Mouse (Mus musculus): ENCODE measurements around the gene Pam16. TPM values are rescaled to one million over a fixed set of nuclear protein-coding genes. Genes with fewer than 3 reads are reported as not detected.
"Not testable (repeated sequence)": the region's sequence is repeated elsewhere in the genome, so short reads cannot be mapped to it uniquely, and the experiment has no call there.

The Pam16 gene
- polyA plus RNA-seq, 1 experiment from 2014 or later, result 83.1 TPM

DNA sequence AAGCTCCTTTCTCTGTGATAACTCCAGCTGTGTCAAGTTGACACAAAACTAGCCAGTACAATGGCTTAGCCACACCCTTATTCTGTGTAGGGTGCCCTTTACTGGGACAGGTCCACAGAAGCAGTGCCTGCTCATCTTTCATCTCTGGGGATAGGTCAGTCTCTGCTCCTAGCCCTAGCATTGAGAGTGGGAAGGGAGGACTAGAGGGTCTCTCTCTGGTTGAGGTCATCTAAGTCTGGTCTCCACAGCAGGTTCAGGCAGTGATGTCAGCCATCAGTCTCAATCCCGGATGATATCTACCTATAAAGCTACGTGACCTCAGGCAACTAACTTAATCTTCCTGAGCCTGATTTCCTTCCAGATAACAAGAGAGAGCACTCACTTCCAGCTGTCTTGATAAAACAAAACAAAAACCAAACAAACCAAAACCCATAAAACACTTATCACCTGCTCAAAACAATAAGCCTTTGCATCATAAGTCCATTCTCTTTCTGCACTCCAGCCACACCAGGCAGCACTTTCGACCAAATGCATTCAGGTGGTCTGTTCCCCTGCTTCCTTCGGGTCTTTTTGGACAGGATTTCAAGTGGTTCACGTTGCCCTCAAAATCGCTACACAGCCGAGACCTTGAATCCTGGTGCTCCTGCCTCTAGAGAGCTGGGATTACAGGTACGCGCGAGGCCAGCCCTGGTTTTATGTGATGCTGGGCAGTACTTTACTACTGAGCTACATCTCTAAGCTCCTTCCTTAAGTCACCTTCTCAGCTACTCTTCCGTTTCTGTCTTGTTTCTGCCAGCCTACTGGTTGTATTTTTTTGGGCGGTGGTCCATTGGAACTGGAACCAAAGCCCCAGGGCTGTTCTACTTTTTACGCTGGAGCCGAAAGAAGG is 38.9 kb downstream of the Pam16 start:
- Histone ChIP-seq H3K4me3 (peak overlapping the region; percentile 48), H3K27ac (peak overlapping the region; percentile 92), H3K9me3 (no peaks in the 10 kb centered on the region), H3K4me2 (peak overlapping the region; percentile 60), H3K36me3 (peaks cover 7% of the 10 kb centered on the region), H3K9ac (peak overlapping the region; percentile 29; the same call in 1 of the 2 replicates), H3K4me1 (peaks cover 22% of the 10 kb centered on the region), H3K27me3 (no peaks in the 10 kb centered on the region)
- ATAC-seq (ENCODE audit: insufficient number of reproducible peaks, low FRiP score, low TSS enrichment, low read depth), result peak; percentile 11; the same call in 1 of the 2 replicates
- 8% methylated on average over 14 of the region's 14 CpGs for WGBS

DNA sequence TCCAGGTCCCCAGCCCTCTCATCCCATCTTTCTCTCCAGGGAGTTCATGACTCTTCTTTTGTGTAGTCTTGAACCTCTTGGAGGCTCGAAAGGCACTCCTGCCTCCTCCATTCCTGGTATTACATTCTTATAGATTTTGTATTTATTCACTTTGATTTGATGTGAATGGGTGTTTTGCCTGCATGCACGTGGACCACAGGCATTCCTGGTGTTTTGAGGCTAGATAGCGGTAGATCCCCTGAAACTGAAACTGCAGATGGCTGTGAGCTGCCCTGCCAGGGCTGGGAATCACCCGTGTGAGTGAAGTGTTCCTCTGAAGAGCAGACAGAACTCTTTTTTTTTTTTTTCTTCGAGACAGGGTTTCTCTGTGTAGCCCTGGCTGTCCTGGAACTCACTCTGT is 40.4 kb downstream of the Pam16 start:
- ATAC-seq (ENCODE audit: insufficient number of reproducible peaks, low FRiP score, low TSS enrichment, low read depth), result no peak
- no peak overlapping the region for H3K4me2 ChIP-seq

DNA sequence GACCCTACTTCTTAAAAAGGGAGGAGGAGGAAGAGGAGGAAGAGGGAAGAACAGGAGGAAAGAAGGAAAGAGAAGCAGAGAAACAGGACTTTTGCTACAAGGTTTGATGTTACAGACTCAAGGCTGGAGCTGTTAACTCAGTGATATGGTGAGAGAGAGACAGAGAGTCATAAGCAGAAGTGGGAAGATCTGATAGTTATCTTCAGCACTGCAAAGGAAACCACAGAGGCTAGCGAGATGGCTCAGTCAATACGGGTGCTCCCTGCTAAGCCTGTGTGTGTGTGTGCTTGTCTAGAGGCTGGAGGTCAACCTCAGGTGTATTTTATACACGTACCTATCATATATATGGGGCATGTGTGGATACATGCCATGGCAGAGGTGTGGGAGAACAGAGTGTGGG is 41.0 kb downstream of the Pam16 start:
- no peak overlapping the region for H3K9ac ChIP-seq
- H3K4me1 ChIP-seq, result peaks cover 22% of the 10 kb centered on the region
- no peak for ATAC-seq (ENCODE audit: insufficient number of reproducible peaks, low FRiP score, low TSS enrichment, low read depth)
- no peaks in the 10 kb centered on the region for H3K9me3 ChIP-seq
- no peaks in the 10 kb centered on the region for H3K27me3 ChIP-seq
- no peaks in the 10 kb centered on the region for H3K36me3 ChIP-seq
- no peak overlapping the region for H3K4me2 ChIP-seq
- no peak overlapping the region for H3K27ac ChIP-seq
- H3K4me3 ChIP-seq, result no peak overlapping the region
- WGBS, result 81% methylated on average over 3 of the region's 3 CpGs

More for the DNA sequence above, 40.4 kb downstream of the Pam16 start:
- Histone ChIP-seq H3K9me3 (no peaks in the 10 kb centered on the region), H3K4me1 (peaks cover 22% of the 10 kb centered on the region), H3K4me3 (no peak overlapping the region), H3K9ac (no peak overlapping the region), H3K27me3 (no peaks in the 10 kb centered on the region), H3K36me3 (no peaks in the 10 kb centered on the region), H3K27ac (no peak overlapping the region)
- WGBS, result 75% methylated on average over 5 of the region's 5 CpGs

DNA sequence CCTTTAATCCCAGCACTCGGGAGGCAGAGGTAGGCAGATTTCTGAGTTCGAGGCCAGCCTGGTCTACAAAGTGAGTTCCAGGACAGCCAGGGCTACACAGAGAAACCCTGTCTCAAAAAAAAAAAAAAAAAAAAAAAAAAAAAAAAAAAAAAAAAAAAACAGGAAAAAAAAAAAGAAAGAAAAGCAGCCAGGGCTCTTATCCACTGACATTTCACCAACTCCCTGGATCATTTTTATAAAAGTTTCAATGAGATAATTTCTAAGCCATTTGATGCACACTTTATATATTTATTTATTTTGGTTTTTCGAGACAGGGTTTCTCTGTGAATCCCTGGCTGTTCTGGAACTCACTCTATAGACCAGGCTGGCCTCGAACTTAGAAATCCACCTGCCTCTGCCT is 43.6 kb downstream of the Pam16 start:
- H3K4me3 ChIP-seq; H3K4me2 ChIP-seq; ATAC-seq (ENCODE audit: insufficient number of reproducible peaks, low FRiP score, low TSS enrichment, low read depth); H3K27me3 ChIP-seq; H3K36me3 ChIP-seq; H3K27ac ChIP-seq; H3K9ac ChIP-seq; H3K4me1 ChIP-seq; H3K9me3 ChIP-seq: not testable (repeated sequence)
- 91% methylated on average over 3 of the region's 4 CpGs for WGBS

DNA sequence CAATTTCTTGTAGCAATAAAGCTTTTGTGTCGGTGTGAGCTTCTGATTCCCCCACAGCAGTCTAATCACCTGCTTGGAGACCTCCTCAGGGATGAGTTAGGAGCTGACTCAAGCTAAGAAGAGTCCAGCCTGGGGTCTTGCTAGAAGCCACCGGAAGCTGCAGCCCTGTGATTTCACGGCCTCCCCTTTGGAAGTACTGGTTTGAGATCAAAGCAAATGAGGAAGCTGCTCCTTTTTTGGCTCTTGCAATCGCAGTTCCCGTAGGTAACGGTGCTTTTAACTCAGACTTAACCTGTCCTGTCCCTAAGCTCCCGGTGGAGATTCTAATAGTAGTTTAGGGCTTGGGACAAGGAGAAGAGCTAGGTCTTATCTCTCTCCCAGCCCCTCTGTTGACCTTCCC is 46.2 kb downstream of the Pam16 start:
- Histone ChIP-seq H3K4me2 (no peak overlapping the region), H3K27ac (no peak overlapping the region), H3K27me3 (no peaks in the 10 kb centered on the region), H3K4me1 (0 out of 2 replicates have a peak, but pooled peaks cover 5% of the 10 kb centered on the region), H3K9me3 (no peaks in the 10 kb centered on the region), H3K36me3 (no peaks in the 10 kb centered on the region), H3K4me3 (no peak overlapping the region), H3K9ac (no peak overlapping the region)
- WGBS, result 52% methylated on average over 7 of the region's 7 CpGs
- ATAC-seq (ENCODE audit: insufficient number of reproducible peaks, low FRiP score, low TSS enrichment, low read depth), result no peak

DNA sequence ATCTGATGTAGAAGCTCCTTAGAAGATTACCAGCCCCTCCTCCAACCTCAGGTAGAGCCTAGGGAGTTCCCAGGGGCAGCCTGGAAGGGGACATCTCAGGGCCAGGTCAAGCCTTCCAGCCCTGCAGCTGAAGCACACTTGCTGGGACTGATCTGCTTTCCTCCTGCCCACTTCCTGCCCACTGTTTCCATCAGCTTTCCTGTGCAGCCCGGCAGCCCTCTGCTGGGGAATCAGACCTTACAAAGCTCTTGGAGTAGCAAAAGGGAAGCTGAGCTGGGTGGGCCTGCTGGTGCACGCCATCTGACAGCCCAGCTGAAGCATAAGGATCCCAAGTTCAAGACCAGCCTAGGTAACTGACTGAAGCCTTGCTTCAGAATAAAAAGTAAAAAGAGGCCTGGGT is 47.9 kb downstream of the Pam16 start:
- Histone ChIP-seq H3K9ac (no peak overlapping the region), H3K4me3 (no peak overlapping the region), H3K4me2 (no peak overlapping the region), H3K27ac (no peak overlapping the region), H3K4me1 (0 out of 2 replicates have a peak, but pooled peaks cover 5% of the 10 kb centered on the region), H3K36me3 (no peaks in the 10 kb centered on the region), H3K27me3 (no peaks in the 10 kb centered on the region), H3K9me3 (no peaks in the 10 kb centered on the region)
- WGBS, result 47% methylated on average over 2 of the region's 2 CpGs
- no peak for ATAC-seq (ENCODE audit: insufficient number of reproducible peaks, low FRiP score, low TSS enrichment, low read depth)

DNA sequence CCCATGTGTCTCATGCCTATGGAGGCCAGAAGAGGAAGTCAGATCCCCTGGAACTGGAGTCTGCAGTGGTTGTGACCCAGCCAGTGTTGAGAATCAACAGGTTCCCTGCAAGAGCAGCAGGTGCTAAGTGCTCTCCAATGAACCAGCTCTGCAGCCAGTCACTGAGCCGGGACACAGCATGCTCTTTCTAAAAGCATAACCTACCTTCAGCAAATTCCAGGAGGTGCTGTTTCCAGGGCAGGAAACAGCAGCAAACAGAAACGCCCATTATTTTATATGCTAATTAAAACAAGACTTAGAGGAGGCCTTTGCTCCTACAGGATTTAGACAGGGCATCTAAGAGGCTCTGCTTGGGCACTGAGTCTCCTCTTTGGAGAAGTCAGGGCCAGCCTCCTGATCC is 48.8 kb downstream of the Pam16 start:
- Histone ChIP-seq H3K9ac (no peak overlapping the region), H3K4me2 (no peak overlapping the region), H3K9me3 (no peaks in the 10 kb centered on the region), H3K27me3 (no peaks in the 10 kb centered on the region), H3K36me3 (no peaks in the 10 kb centered on the region), H3K4me3 (no peak overlapping the region), H3K27ac (no peak overlapping the region), H3K4me1 (peaks cover 7% of the 10 kb centered on the region)
- no peak for ATAC-seq (ENCODE audit: insufficient number of reproducible peaks, low FRiP score, low TSS enrichment, low read depth)
- WGBS, result 22% methylated on average over 2 of the region's 2 CpGs

DNA sequence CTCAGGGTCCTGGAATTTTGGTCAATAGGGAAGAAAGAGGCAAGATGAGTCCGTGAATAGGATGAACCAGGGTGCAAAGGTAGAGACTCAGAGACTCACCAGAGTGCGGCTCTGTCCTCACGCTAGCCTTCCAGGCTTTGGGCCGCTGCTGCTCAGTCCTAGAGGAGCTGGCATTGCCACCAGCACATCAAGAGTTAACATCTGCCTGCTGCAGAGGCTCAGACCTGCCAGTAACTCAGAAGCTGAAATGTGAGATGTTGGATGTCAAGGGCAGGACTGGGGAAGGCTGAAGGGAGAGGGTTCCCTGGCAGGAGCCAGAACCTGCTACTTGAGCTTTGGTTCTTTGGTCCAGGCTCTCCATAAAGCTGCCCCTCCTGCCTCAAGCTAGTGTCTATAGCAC is 54.1 kb downstream of the Pam16 start:
- Histone ChIP-seq H3K4me1 (peaks cover 9% of the 10 kb centered on the region), H3K4me2 (no peak overlapping the region), H3K27ac (peak overlapping the region; percentile 47; the same call in 1 of the 2 replicates), H3K36me3 (no peaks in the 10 kb centered on the region), H3K9me3 (no peaks in the 10 kb centered on the region), H3K4me3 (no peak overlapping the region), H3K27me3 (no peaks in the 10 kb centered on the region), H3K9ac (no peak overlapping the region)
- 40% methylated on average over 4 of the region's 4 CpGs for WGBS
- no peak for ATAC-seq (ENCODE audit: insufficient number of reproducible peaks, low FRiP score, low TSS enrichment, low read depth)

DNA sequence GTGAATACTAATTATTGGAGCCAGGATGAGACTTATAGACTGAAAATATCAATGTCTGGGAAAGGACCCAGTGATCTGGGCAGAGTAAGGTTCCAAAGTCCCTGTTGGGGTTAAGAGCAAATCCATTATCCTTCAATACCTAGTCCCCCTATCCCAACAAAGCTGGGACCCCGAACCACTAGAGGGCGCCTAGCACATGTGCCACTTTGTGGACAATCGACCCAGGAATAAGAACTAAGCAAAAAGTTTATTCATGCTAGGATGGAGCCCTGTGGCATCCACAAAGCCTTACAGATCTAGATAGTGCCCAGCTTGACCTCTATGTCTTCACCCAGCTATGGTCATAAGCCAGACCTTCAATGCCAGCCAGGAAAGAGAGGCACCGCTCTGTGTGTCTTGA is 56.9 kb downstream of the Pam16 start:
- Histone ChIP-seq H3K4me2 (no peak overlapping the region), H3K9ac (no peak overlapping the region), H3K36me3 (no peaks in the 10 kb centered on the region), H3K27ac (no peak overlapping the region), H3K9me3 (no peaks in the 10 kb centered on the region), H3K4me3 (no peak overlapping the region), H3K4me1 (peaks cover 9% of the 10 kb centered on the region), H3K27me3 (no peaks in the 10 kb centered on the region)
- ATAC-seq (ENCODE audit: insufficient number of reproducible peaks, low FRiP score, low TSS enrichment, low read depth), result no peak
- 22% methylated on average over 4 of the region's 4 CpGs for WGBS

Other genes with a start within 250 kb of the Pam16 start
- gene Adcy9, start 204.5 kb downstream of the Pam16 start, polyA plus RNA-seq (2015; fragmentation: Nextera tagmentation; extraction: Ambion mirVana), result 1.4 and 1.6 TPM in 2 replicates
- gene Srl, start 83.2 kb downstream of the Pam16 start, polyA plus RNA-seq (2015; fragmentation: Nextera tagmentation; extraction: Ambion mirVana), result 36.8 and 81.2 TPM in 2 replicates
- gene Tfap4, start 65.1 kb downstream of the Pam16 start, polyA plus RNA-seq (2015; fragmentation: Nextera tagmentation; extraction: Ambion mirVana), result 20.4 and 20.7 TPM in 2 replicates
- gene Glis2, start 30.3 kb downstream of the Pam16 start, polyA plus RNA-seq (2015; fragmentation: Nextera tagmentation; extraction: Ambion mirVana), result 31.7 and 34.9 TPM in 2 replicates
- 41.5 and 45.1 TPM in 2 replicates for gene Vasn, start 15.0 kb upstream of the Pam16 start, polyA plus RNA-seq (2015; fragmentation: Nextera tagmentation; extraction: Ambion mirVana)
- 60.5 and 65.1 TPM in 2 replicates for gene Dnaja3, start 15.0 kb upstream of the Pam16 start, polyA plus RNA-seq (2015; fragmentation: Nextera tagmentation; extraction: Ambion mirVana)
- gene Coro7, start 54.8 kb upstream of the Pam16 start, polyA plus RNA-seq (2015; fragmentation: Nextera tagmentation; extraction: Ambion mirVana), result 16.8 and 18.4 TPM in 2 replicates
- 48.3 and 54.5 TPM in 2 replicates for gene Nmral1, start 94.4 kb upstream of the Pam16 start, polyA plus RNA-seq (2015; fragmentation: Nextera tagmentation; extraction: Ambion mirVana)
- gene Hmox2, start 101.4 kb upstream of the Pam16 start, polyA plus RNA-seq (2015; fragmentation: Nextera tagmentation; extraction: Ambion mirVana), result 99.6 and 106 TPM in 2 replicates
- gene Cdip1, start 165.3 kb upstream of the Pam16 start, polyA plus RNA-seq (2015; fragmentation: Nextera tagmentation; extraction: Ambion mirVana), result 81.8 and 90.5 TPM in 2 replicates
- 0.24 and 0.88 TPM in 2 replicates for gene 4930562C15Rik, start 210.4 kb upstream of the Pam16 start, polyA plus RNA-seq (2015; fragmentation: Nextera tagmentation; extraction: Ambion mirVana)

All from limb, embryonic 15.5 days (tissue).